Mouse (Mus musculus): Measurements from ENCODE around the gene Smap1. TPM values are rescaled to one million over a fixed set of nuclear protein-coding genes. Genes with fewer than 3 reads are reported as not detected.

Gene Smap1
- polyA plus RNA-seq, 2 experiments = 59.3 to 84.6 TPM

- H3K27me3 ChIP-seq (ENCODE audit: control insufficient read depth, insufficient read depth, low read length) = no peaks in the 10 kb centered on the region
- H3K4me3 ChIP-seq (replicated peaks; ENCODE audit: low read length) = no peak overlapping the region
- WGBS = 93% methylated on average over 5 of the region's 5 CpGs
- no peaks in the 10 kb centered on the region for H3K9me3 ChIP-seq (ENCODE audit: control insufficient read depth, low read length)
- no peaks in the 10 kb centered on the region for H3K4me1 ChIP-seq (ENCODE audit: control insufficient read depth, insufficient read depth, low read length)
- TF ChIP-seq POLR2A (IDR thresholded peaks at IDR 0.05; ENCODE audit: borderline replicate concordance, extremely low read depth, insufficient read depth, insufficient read length) = no peak
- H3K4me2 ChIP-seq (replicated peaks; ENCODE audit: low read depth, low read length, severe bottlenecking) = no peak overlapping the region
- no peaks in the 10 kb centered on the region for H3K36me3 ChIP-seq (ENCODE audit: control insufficient read depth, insufficient read depth, low read length)
- DNase-seq (ENCODE audit: low spot score) = no peak
- ATAC-seq (ENCODE audit: low FRiP score, low read depth) = no peak
- H3K9ac ChIP-seq (ENCODE audit: low read depth, low read length, severe bottlenecking) = no peak overlapping the region
- no peak overlapping the region for H3K27ac ChIP-seq (replicated peaks; ENCODE audit: low read depth, low read length)
Measured at GRCm38 (mm10) chr1:23899647-23900020, 22.5 kb downstream of the Smap1 start.

GRCm38 (mm10) chr1:23899020-23899646, 23.0 kb downstream of the Smap1 start:
- Histone ChIP-seq H3K36me3 (ENCODE audit: control insufficient read depth, insufficient read depth, low read length) (no peaks in the 10 kb centered on the region), H3K4me1 (ENCODE audit: control insufficient read depth, insufficient read depth, low read length) (no peaks in the 10 kb centered on the region), H3K4me3 (replicated peaks; ENCODE audit: low read length) (no peak overlapping the region), H3K27ac (replicated peaks; ENCODE audit: low read depth, low read length) (no peak overlapping the region), H3K4me2 (replicated peaks; ENCODE audit: low read depth, low read length, severe bottlenecking) (no peak overlapping the region), H3K9me3 (ENCODE audit: control insufficient read depth, low read length) (no peaks in the 10 kb centered on the region), H3K9ac (ENCODE audit: low read depth, low read length, severe bottlenecking) (no peak overlapping the region), H3K27me3 (ENCODE audit: control insufficient read depth, insufficient read depth, low read length) (no peaks in the 10 kb centered on the region)
- WGBS = 76% methylated on average over 3 of the region's 3 CpGs
- DNase-seq (ENCODE audit: low spot score) = no peak
- no peak for ATAC-seq (ENCODE audit: low FRiP score, low read depth)
- TF ChIP-seq POLR2A (IDR thresholded peaks at IDR 0.05; ENCODE audit: borderline replicate concordance, extremely low read depth, insufficient read depth, insufficient read length) = no peak

- Histone ChIP-seq H3K9ac (ENCODE audit: low read depth, low read length, severe bottlenecking) (no peak overlapping the region), H3K36me3 (ENCODE audit: control insufficient read depth, insufficient read depth, low read length) (no peaks in the 10 kb centered on the region), H3K4me3 (replicated peaks; ENCODE audit: low read length) (no peak overlapping the region), H3K4me2 (replicated peaks; ENCODE audit: low read depth, low read length, severe bottlenecking) (no peak overlapping the region), H3K4me1 (ENCODE audit: control insufficient read depth, insufficient read depth, low read length) (no peaks in the 10 kb centered on the region), H3K9me3 (ENCODE audit: control insufficient read depth, low read length) (no peaks in the 10 kb centered on the region), H3K27me3 (ENCODE audit: control insufficient read depth, insufficient read depth, low read length) (no peaks in the 10 kb centered on the region), H3K27ac (replicated peaks; ENCODE audit: low read depth, low read length) (no peak overlapping the region)
- WGBS = 26% methylated on average over 1 of the region's 1 CpGs
- no peak for TF ChIP-seq POLR2A (IDR thresholded peaks at IDR 0.05; ENCODE audit: borderline replicate concordance, extremely low read depth, insufficient read depth, insufficient read length)
- ATAC-seq (ENCODE audit: low FRiP score, low read depth) (no peak), DNase-seq (ENCODE audit: low spot score) (no peak)
Measured at GRCm38 (mm10) chr1:23892072-23892471, 30.0 kb downstream of the Smap1 start.

GRCm38 (mm10) chr1:23884914-23885313, 37.2 kb downstream of the Smap1 start:
- no peak overlapping the region for H3K9ac ChIP-seq (ENCODE audit: low read depth, low read length, severe bottlenecking)
- DNase-seq (ENCODE audit: low spot score) (no peak), ATAC-seq (ENCODE audit: low FRiP score, low read depth) (no peak)
- H3K9me3 ChIP-seq (ENCODE audit: control insufficient read depth, low read length) = no peaks in the 10 kb centered on the region
- WGBS = 93% methylated on average over 7 of the region's 7 CpGs
- no peaks in the 10 kb centered on the region for H3K4me1 ChIP-seq (ENCODE audit: control insufficient read depth, insufficient read depth, low read length)
- H3K4me2 ChIP-seq (replicated peaks; ENCODE audit: low read depth, low read length, severe bottlenecking) = no peak overlapping the region
- no peaks in the 10 kb centered on the region for H3K36me3 ChIP-seq (ENCODE audit: control insufficient read depth, insufficient read depth, low read length)
- no peaks in the 10 kb centered on the region for H3K27me3 ChIP-seq (ENCODE audit: control insufficient read depth, insufficient read depth, low read length)
- no peak overlapping the region for H3K27ac ChIP-seq (replicated peaks; ENCODE audit: low read depth, low read length)
- no peak overlapping the region for H3K4me3 ChIP-seq (replicated peaks; ENCODE audit: low read length)
- TF ChIP-seq POLR2A (IDR thresholded peaks at IDR 0.05; ENCODE audit: borderline replicate concordance, extremely low read depth, insufficient read depth, insufficient read length) = no peak

- no peaks in the 10 kb centered on the region for H3K27me3 ChIP-seq (ENCODE audit: control insufficient read depth, insufficient read depth, low read length)
- DNase-seq (ENCODE audit: low spot score) = no peak
- H3K9me3 ChIP-seq (ENCODE audit: control insufficient read depth, low read length) = no peaks in the 10 kb centered on the region
- H3K4me1 ChIP-seq (ENCODE audit: control insufficient read depth, insufficient read depth, low read length) = no peaks in the 10 kb centered on the region
- H3K36me3 ChIP-seq (ENCODE audit: control insufficient read depth, insufficient read depth, low read length) = no peaks in the 10 kb centered on the region
- no peak overlapping the region for H3K27ac ChIP-seq (replicated peaks; ENCODE audit: low read depth, low read length)
- no peak for TF ChIP-seq POLR2A (IDR thresholded peaks at IDR 0.05; ENCODE audit: borderline replicate concordance, extremely low read depth, insufficient read depth, insufficient read length)
- ATAC-seq (ENCODE audit: low FRiP score, low read depth) = no peak
- H3K4me2 ChIP-seq (replicated peaks; ENCODE audit: low read depth, low read length, severe bottlenecking) = no peak overlapping the region
- 82% methylated on average over 2 of the region's 2 CpGs for WGBS
- H3K9ac ChIP-seq (ENCODE audit: low read depth, low read length, severe bottlenecking) = no peak overlapping the region
- no peak overlapping the region for H3K4me3 ChIP-seq (replicated peaks; ENCODE audit: low read length)
Measured at GRCm38 (mm10) chr1:23884087-23884668, 37.9 kb downstream of the Smap1 start.

Data from limb, embryonic 14.5 days (tissue).